Mouse (Mus musculus) liver, embryonic 14.5 days (tissue): ENCODE data around the gene Wasf1.

ENCODE experiments used
- CTCF ChIP-seq: IDR thresholded peaks from 2 replicates; pipeline ENCODE4 v1.5.1; 2016; ENCODE audit warnings: antibody characterized with exemption, low read depth, control low read depth
- EP300 ChIP-seq: IDR thresholded peaks from 2 replicates; pipeline ENCODE4 v1.6.1; 2016; ENCODE audit warnings: antibody characterized with exemption, low read depth

DNA sequence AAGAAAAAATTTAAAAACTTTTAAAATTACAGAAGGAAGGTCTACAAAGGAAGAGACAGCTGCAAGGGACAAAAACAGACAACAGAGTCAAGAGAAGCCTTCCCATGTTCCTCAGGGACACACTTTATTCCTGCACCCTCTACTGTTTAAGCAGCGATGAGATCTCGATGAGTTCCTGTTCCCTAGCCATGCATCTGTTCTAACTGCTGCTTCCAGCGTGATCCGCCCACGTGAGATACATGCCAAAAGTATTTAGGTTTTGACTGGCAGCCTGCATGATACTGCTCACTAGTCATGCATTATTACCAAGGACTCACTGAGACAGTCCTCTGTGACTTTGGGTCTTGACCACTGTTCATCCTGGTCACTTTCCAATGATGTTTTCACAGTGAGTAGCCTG lies 72.9 kb downstream of the Wasf1 start:
- TF ChIP-seq CTCF (no peak), EP300 (no peak)
